Mouse (Mus musculus) megakaryocyte, embryonic 14.5 days (primary cell): ENCODE results near the gene Dapp1.

ENCODE experiments used
- FLI1 ChIP-seq: IDR thresholded peaks from 2 replicates; pipeline ENCODE4 v1.6.1; 2012; ENCODE audit warnings: low read length, inconsistent platforms, mixed read lengths
- GATA1 ChIP-seq: IDR thresholded peaks from 3 replicates; pipeline ENCODE4 v1.6.1; 2012; ENCODE audit warnings: mixed read lengths, low read length, inconsistent platforms, borderline replicate concordance

GRCm38 (mm10) chr3:137896386-137896785 is 85.0 kb downstream of the Dapp1 start:
- TF ChIP-seq GATA1 (no peak), FLI1 (no peak)
